Mouse (Mus musculus): ENCODE measurements at regions not wholly inside any gene's neighbourhood (a gene's known extent, or its start where the extent isn't known, plus 50 kb on each side); places are given as distances from the start of the nearest gene placed in this dataset.

DNA sequence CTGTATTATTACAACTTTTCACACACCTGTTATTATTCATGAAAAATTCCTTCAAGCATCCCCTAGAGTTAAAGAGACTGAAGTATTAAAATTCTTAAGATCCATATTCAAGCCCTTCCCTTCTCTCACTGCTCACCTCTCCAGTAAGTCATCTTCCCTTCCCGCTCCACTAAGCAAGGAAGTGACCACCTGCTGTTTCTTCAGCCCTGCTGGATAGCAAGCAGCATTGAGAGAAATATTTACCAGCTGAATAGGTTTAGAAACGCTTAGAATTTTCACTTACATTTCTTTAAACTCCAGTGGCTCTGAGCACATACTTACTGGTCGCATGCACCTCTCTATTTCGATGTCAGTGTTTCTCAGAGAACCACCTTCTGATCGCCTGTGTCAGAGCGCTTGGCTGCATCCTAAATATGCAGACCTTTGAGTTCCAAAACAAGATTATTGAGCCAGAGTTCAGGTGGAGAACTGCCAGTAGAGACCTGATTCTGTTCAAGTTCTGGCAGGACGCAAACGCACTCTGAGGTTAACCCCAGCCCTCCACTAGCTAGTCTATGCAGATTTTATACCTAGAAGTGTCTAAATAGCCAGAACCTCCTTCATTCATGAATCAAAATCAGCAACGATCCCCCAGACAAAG is 314.9 kb downstream of the Mllt3 start:
- no peaks in the 10 kb centered on the region for H3K27me3 ChIP-seq (replicated peaks)
- no peak overlapping the region for H3K4me3 ChIP-seq (replicated peaks)
- no peaks in the 10 kb centered on the region for H3K9me3 ChIP-seq
- H3K36me3 ChIP-seq (replicated peaks; ENCODE audit: low read length), result no peaks in the 10 kb centered on the region
- no peaks in the 10 kb centered on the region for H3K4me1 ChIP-seq
- TF ChIP-seq GATA1 (IDR thresholded peaks at IDR 0.05; ENCODE audit: borderline replicate concordance, low read length) (no peak), FLI1 (IDR thresholded peaks at IDR 0.05; ENCODE audit: low read length) (no peak)

DNA sequence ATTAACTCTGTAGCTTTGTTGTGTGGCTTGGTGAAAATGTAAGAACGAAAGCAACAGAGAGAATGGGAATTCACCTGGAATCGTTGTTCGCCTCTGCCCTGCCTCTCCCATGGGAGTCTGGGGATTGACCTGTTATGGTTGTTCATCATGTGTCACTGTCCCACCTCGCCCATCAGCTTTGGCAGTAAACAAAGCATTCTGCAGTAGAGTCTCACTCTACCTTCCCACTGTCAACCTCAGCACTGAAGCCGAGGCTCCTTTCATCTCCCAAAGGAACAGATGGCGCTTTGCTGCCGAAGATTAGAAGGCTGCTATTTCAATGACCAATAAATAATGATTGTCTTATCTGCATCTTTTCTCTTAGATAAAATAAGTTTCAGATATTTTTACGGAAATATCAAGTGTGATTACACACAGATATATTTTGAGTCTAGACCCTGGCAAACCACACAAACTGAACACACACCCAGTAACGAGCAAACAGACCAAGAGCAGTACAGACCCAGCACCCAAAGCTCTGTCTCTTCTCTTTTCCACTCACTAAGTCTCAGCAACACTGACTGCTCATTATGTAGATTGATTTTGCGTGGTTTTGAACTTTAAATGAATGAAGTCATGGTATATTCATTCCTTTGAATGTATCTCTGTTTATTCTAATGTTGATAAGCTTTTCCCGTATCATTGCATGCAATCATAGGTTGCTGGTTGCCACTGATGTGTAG is 317.8 kb downstream of the Mllt3 start:
- H3K4me1 ChIP-seq, result no peaks in the 10 kb centered on the region
- no peaks in the 10 kb centered on the region for H3K27me3 ChIP-seq (replicated peaks)
- no peak overlapping the region for H3K4me3 ChIP-seq (replicated peaks)
- TF ChIP-seq FLI1 (IDR thresholded peaks at IDR 0.05; ENCODE audit: low read length), result no peak
- no peaks in the 10 kb centered on the region for H3K36me3 ChIP-seq (replicated peaks; ENCODE audit: low read length)
- H3K9me3 ChIP-seq, result no peaks in the 10 kb centered on the region

GRCm38 (mm10) chr4:87712691-87713090 is 320.5 kb downstream of the Mllt3 start:
- no peak for TF ChIP-seq GATA1 (IDR thresholded peaks at IDR 0.05; ENCODE audit: borderline replicate concordance, low read length)
- no peak for TF ChIP-seq FLI1 (IDR thresholded peaks at IDR 0.05; ENCODE audit: low read length)
- Histone ChIP-seq H3K4me1 (no peaks in the 10 kb centered on the region), H3K36me3 (replicated peaks; ENCODE audit: low read length) (no peaks in the 10 kb centered on the region), H3K9me3 (no peaks in the 10 kb centered on the region), H3K27me3 (replicated peaks) (no peaks in the 10 kb centered on the region), H3K4me3 (replicated peaks) (no peak overlapping the region)

GRCm38 (mm10) chr4:87712286-87712685 is 320.9 kb downstream of the Mllt3 start:
- Histone ChIP-seq H3K4me1 (no peaks in the 10 kb centered on the region), H3K36me3 (replicated peaks; ENCODE audit: low read length) (no peaks in the 10 kb centered on the region), H3K9me3 (no peaks in the 10 kb centered on the region), H3K4me3 (replicated peaks) (no peak overlapping the region), H3K27me3 (replicated peaks) (no peaks in the 10 kb centered on the region)
- TF ChIP-seq FLI1 (IDR thresholded peaks at IDR 0.05; ENCODE audit: low read length) (no peak), GATA1 (IDR thresholded peaks at IDR 0.05; ENCODE audit: borderline replicate concordance, low read length) (no peak)

DNA sequence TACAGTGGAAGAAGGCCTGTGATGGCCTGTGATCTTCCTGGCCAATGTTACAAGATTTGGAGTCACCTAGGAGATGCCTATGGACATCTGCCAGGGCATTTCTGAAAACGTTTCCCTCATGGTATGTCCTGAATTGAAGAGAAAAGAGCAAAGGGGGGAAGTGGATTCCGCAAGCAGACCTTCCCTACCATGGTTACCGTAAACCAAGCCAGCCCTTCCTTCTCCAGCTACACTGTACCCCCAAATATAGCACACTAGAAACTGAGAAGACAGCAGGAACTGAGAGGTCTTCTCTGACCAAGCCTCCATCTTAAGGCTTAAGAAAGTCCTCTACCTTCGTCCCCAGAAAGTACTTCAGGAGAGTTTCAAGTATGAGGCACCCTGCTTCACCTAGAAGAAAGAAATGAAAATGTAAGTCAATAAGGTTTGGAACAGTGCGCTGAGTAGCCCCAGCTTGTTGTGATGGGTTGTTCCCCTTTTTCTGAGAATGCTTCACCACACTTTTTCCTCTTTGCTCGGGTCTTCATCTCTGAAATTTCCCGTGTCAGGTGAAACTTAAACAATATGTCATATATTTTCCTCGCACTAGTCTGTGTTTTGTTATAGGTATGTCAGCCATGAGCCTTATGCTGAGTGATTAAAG is 321.9 kb downstream of the Mllt3 start:
- H3K4me1 ChIP-seq, result no peaks in the 10 kb centered on the region
- H3K36me3 ChIP-seq (replicated peaks; ENCODE audit: low read length), result no peaks in the 10 kb centered on the region
- no peaks in the 10 kb centered on the region for H3K9me3 ChIP-seq
- TF ChIP-seq FLI1 (IDR thresholded peaks at IDR 0.05; ENCODE audit: low read length) (no peak), GATA1 (IDR thresholded peaks at IDR 0.05; ENCODE audit: borderline replicate concordance, low read length) (no peak)
- no peaks in the 10 kb centered on the region for H3K27me3 ChIP-seq (replicated peaks)
- H3K4me3 ChIP-seq (replicated peaks), result no peak overlapping the region

DNA sequence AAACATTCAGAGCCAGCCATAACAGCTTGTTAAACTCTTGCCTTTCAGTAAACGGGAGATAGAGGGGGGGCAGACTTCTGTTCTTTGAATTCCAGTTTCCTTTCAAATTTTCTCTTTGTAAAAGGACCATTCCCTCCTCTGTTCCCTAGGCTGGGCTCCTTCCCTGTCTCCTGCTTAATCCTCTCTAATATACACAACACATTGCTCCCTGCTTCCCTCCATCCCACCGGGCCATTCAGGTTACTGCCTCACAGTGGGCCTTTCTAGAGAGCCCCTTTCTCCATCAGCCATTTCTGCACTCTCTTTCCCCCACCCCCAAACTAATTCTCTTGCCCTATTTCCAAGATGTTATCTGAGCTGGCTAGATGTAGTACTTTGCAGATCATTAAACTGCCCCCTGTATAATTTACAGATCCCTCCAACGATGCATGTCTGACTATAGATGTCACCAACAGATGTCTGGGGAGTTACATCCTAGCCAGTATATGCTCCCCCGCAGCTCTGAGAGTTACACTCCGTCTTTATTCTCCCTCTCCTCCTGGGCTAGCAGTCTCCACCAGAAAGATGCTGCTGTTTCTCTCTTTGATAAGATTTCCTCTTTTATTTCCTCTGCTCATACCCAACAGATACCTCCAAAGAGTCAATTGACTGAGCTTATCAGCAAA is 324.1 kb downstream of the Mllt3 start:
- H3K27me3 ChIP-seq (replicated peaks), result no peaks in the 10 kb centered on the region
- H3K36me3 ChIP-seq (replicated peaks; ENCODE audit: low read length), result no peaks in the 10 kb centered on the region
- TF ChIP-seq GATA1 (IDR thresholded peaks at IDR 0.05; ENCODE audit: borderline replicate concordance, low read length) (no peak), FLI1 (IDR thresholded peaks at IDR 0.05; ENCODE audit: low read length) (no peak)
- no peaks in the 10 kb centered on the region; the same call in 1 of the 2 replicates for H3K9me3 ChIP-seq
- no peak overlapping the region for H3K4me3 ChIP-seq (replicated peaks)
- H3K4me1 ChIP-seq, result no peaks in the 10 kb centered on the region

GRCm38 (mm10) chr4:87707386-87707785 is 325.8 kb downstream of the Mllt3 start:
- no peaks in the 10 kb centered on the region for H3K27me3 ChIP-seq (replicated peaks)
- no peaks in the 10 kb centered on the region; the same call in 1 of the 2 replicates for H3K9me3 ChIP-seq
- H3K36me3 ChIP-seq (replicated peaks; ENCODE audit: low read length), result no peaks in the 10 kb centered on the region
- TF ChIP-seq FLI1 (IDR thresholded peaks at IDR 0.05; ENCODE audit: low read length) (no peak), GATA1 (IDR thresholded peaks at IDR 0.05; ENCODE audit: borderline replicate concordance, low read length) (no peak)
- H3K4me1 ChIP-seq, result no peaks in the 10 kb centered on the region
- H3K4me3 ChIP-seq (replicated peaks), result no peak overlapping the region

- Histone ChIP-seq H3K27me3 (replicated peaks) (no peaks in the 10 kb centered on the region), H3K4me3 (replicated peaks) (no peak overlapping the region), H3K4me1 (no peaks in the 10 kb centered on the region), H3K36me3 (replicated peaks; ENCODE audit: low read length) (no peaks in the 10 kb centered on the region), H3K9me3 (no peaks in the 10 kb centered on the region; the same call in 1 of the 2 replicates)
- TF ChIP-seq GATA1 (IDR thresholded peaks at IDR 0.05; ENCODE audit: borderline replicate concordance, low read length), result no peak
- no peak for TF ChIP-seq FLI1 (IDR thresholded peaks at IDR 0.05; ENCODE audit: low read length)
These were observed 330.3 kb downstream of the Mllt3 start for GRCm38 (mm10) chr4:87702834-87703233.

- H3K4me1 ChIP-seq, result no peaks in the 10 kb centered on the region
- H3K4me3 ChIP-seq (replicated peaks), result no peak overlapping the region
- no peak for TF ChIP-seq GATA1 (IDR thresholded peaks at IDR 0.05; ENCODE audit: borderline replicate concordance, low read length)
- no peak for TF ChIP-seq FLI1 (IDR thresholded peaks at IDR 0.05; ENCODE audit: low read length)
- H3K9me3 ChIP-seq, result no peaks in the 10 kb centered on the region; the same call in 1 of the 2 replicates
- no peaks in the 10 kb centered on the region for H3K36me3 ChIP-seq (replicated peaks; ENCODE audit: low read length)
- no peaks in the 10 kb centered on the region for H3K27me3 ChIP-seq (replicated peaks)
These were observed 330.9 kb downstream of the Mllt3 start for GRCm38 (mm10) chr4:87702290-87702689.
